Mouse (Mus musculus): ENCODE measurements around the gene Zbtb25.

DNA sequence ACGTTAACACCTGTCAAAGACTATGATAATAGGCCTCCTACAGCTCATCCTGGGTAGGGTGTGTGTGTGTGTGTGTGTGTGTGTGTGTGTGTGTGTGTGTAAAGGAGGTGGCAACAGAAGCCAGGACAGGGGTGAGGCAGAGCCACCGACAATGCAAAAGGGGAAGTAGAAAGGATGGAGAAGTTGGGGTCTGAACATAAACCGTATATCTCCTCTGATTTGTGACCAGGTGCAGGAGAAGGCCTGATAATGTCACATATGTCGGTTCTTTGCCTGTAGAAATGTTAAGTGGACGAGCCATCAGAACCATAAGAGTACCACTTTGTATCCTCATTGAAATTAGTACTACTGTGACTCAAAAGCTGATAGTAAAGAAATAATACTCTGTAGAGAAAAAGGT lies 35.7 kb downstream of the Zbtb25 start:
- TF ChIP-seq CTCF (IDR thresholded peaks at IDR 0.05; ENCODE audit: extremely low read depth, insufficient read depth, low read length) (no peak), POLR2A (IDR thresholded peaks at IDR 0.05; ENCODE audit: extremely low read depth, insufficient read depth, low read length) (no peak)

Data from cortical plate, adult 2 months (tissue).